Mouse (Mus musculus): ENCODE data around the gene Dcaf6. TPM values are rescaled to one million over a fixed set of nuclear protein-coding genes. Genes with fewer than 3 reads are reported as not detected.

Dcaf6 gene
- 57.8 TPM for polyA plus RNA-seq (2014; fragmentation: Illumina TruSeq; extraction: RNeasy Lipid Tissue Mini Kit (QIAGEN cat#74804); ENCODE audit: low read depth, low replicate concordance)

DNA sequence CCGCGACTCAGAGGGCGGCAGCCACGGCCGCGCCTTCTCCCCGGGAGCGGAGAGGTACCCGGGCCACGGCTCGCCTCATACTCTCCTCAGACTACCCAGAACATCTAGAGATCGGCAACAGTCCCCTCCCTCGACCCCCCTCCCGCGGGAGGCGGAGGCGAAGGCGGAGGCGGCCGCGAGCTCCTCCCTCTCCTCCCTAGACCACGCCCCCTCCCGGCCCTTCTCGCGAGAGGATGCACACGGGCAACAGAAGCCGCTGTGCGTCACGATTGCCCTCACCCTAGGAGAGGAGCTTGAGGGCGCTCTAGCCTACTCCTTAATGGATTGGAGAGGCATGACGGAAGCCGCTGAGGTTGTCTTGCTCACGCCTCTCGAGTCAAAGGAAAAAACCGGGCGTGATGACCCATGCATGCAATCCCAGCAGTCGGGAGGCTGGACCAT is at the start of gene Dcaf6, which contains the start of gene Mpc2:
Dcaf6 (minus strand) TSS at position 116 of the 441 bp plus-strand sequence.
Mpc2 (plus strand) TSS at position 278 of the 441 bp plus-strand sequence.

DNA sequence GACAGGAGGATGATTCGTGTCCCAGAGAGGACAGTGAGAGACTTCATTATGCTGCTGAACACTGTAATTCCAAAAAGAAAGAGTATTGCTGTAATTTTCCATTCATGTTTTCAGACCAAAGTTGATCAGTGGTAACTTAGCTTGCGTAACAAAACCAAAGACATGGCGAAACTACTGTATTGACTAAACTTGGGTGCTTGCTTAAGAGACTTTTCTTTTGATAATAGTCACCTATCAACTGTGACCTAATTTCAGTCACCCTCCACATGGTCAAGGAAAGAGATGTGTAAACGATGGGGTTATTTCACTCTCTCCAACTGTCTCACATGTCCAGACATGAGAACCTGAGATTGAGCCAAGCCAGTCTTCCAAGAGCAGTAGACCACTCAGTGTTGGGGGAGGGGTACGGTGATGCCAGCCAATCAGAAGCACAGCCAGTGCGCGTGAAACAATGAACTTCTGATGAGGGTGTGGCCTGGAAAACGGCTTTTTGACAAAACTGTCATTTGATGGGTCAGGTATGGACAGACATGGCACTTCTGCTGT is 24.5 kb upstream of the Dcaf6 start, which contains the start of gene Adcy10:
Adcy10 (plus strand) TSS at position 496 of the 546 bp plus-strand sequence.

DNA sequence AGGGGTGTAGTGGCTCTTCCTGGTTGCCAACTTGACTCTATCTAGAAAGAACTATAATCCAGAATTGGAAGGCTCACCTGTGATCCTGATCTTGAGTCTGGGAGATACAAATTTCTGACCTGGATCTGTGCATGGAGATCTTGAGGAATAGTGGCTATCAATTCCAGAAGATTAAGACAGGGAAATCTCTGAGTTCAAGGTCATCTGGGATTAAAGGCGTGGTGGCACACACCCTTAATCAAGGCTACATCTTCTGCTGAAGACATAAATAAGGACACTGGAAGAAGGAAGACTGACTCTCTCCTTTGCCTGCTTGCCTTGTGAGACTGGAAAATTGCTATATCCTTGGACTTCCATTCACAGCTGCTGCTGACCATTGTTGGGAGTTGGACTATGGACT is 164.8 kb downstream of the Dcaf6 start, which contains the start of gene Gpr161:
Gpr161 (plus strand) TSS at position 301 of the 400 bp plus-strand sequence.

Other genes starting within 250 kb of the Dcaf6 start
- 108 TPM for gene Tiprl, start 223.5 kb downstream of the Dcaf6 start, polyA plus RNA-seq (2014; fragmentation: Illumina TruSeq; extraction: RNeasy Lipid Tissue Mini Kit (QIAGEN cat#74804); ENCODE audit: low read depth, low replicate concordance)
- 1.1 TPM for gene Gpr161, start 164.7 kb downstream of the Dcaf6 start, polyA plus RNA-seq (2014; fragmentation: Illumina TruSeq; extraction: RNeasy Lipid Tissue Mini Kit (QIAGEN cat#74804); ENCODE audit: low read depth, low replicate concordance)
- 1,574 TPM for gene Mpc2, start 162 bp upstream of the Dcaf6 start, polyA plus RNA-seq (2014; fragmentation: Illumina TruSeq; extraction: RNeasy Lipid Tissue Mini Kit (QIAGEN cat#74804); ENCODE audit: low read depth, low replicate concordance)
- 0.32 TPM for gene Adcy10, start 24.7 kb upstream of the Dcaf6 start, polyA plus RNA-seq (2014; fragmentation: Illumina TruSeq; extraction: RNeasy Lipid Tissue Mini Kit (QIAGEN cat#74804); ENCODE audit: low read depth, low replicate concordance)
- 26.5 TPM for gene Mpzl1, start 174.1 kb upstream of the Dcaf6 start, polyA plus RNA-seq (2014; fragmentation: Illumina TruSeq; extraction: RNeasy Lipid Tissue Mini Kit (QIAGEN cat#74804); ENCODE audit: low read depth, low replicate concordance)
- gene Rcsd1, start 249.3 kb upstream of the Dcaf6 start, polyA plus RNA-seq (2014; fragmentation: Illumina TruSeq; extraction: RNeasy Lipid Tissue Mini Kit (QIAGEN cat#74804); ENCODE audit: low read depth, low replicate concordance) = 8.5 TPM